Mouse (Mus musculus) testis, postnatal 14 days (tissue): Measurements from ENCODE around the gene Echs1.

Source experiments
- DNase-seq: peaks from one replicate; pipeline ENCODE4 v3.0.0; 2021; ENCODE audit warnings: low spot score

Gene Echs1

DNA sequence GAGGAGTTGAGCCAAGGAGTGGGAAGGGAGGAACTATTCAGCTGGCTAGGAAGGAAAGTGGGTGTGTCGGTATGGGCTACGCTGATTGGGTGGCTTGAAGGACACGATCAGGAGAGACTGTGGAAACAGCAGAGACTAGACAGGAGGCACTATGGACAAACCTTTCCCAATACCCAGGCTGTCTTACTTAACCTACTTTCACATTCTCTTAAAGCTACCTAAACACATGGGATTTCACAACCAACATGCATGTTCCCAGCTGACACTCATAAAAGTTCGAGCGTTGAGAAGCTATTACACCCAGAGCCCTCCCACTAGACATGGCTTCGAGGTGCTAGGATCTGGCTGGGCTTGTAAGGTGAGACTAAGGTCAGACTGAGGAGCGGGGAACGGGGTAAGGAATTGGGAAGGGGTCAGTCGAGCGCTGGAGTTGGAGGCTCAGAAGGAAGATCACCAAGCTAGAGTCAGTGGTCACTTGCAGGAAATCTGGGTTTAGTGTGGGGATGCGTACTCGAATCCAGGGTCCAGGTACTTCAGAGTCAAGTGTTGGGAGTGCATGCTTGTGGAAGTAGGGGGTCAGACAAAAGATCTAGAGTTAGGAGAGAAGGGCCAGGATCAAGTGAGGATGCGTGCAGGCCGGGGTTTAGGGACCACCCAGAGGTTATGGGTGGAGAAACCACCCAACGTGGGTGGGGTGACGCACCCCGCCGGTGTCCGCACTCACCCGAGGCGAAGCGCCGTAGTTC is 520 bp downstream of the Echs1 start, which contains the start of gene Paox:
Paox (plus strand) TSS at position 217 of the 746 bp plus-strand sequence.
- peak; percentile 62 for DNase-seq

DNA sequence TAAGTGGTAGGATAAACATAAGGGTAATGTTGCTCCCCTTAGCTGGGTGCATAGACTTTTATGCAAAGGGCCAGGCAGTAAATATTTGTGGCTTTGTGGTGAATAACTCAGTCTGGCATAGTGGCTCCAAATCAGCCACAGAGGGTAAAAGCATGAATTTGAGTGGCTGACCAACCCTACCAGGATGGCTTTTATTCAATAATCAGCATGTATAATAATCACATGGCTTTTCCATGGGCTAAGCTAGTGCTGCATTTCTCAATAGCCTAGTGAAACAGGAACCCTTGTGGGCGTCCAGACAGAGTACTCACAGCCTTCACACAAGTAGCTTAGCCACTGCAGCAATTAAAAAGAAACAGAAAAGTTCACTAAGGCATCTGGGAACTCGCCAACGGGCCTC is 4.3 kb downstream of the Echs1 start:
- DNase-seq = no peak

DNA sequence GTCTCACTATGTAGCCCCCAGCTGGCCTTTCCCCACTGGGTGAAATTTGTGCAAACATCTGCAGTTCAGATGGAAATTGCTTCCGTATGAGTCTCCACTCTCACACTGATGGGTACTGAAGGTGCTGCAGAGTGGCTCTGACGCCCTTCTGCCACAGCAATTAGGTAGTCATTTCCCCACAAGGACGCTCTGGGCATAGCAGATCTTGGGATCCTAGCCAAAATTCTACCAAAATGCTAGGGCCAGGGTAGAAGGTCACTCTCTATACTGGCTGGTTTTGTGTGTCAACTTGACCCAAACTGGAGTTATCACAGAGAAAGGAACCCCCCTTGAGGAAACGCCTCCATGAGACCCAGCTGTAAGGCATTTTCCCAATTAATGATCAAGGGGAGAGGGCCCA is 12.3 kb downstream of the Echs1 start:
- DNase-seq = no peak

DNA sequence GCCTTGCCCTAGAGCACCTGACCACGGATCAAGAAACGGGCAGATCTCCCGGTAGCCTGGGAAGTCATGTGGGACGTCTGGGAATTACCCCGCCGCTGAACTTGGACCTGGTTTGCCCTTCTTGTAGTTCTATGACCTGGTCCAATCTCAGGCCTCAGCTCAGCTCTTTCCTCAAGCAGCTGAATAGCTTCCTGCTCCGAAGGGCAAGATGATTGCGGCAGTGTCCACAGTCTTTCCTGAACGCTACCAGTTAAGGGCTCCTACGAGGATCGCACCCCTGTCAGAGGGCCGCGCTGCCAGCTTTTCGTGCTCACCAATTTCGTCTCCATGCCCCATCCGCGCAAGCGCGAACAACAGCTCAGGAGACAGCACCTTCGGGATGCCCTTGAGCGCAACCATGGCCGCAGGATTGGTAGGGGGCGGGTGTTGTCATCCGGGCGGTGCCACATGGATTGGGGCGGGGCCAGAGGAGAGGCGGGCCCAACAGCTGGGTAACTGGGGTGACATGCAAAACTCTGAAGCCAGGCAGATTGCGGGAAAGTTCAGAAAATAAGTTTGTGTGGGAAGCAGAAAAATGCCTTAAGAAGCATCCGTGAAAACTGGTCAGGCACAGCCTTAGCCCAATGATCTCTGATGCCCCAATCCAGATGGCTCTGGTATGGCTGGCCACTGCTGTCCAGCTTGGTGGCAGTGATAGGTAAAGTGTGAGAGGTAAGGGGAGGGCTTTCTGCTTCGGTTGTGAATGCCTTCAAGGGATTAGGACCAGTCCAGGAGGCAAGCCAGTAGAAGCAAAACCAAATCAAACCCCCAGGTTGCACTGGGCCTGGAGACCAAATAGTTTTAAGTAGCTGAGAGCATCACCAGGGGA is 14.0 kb downstream of the Echs1 start, which contains the start of gene Fuom:
Fuom (minus strand) TSS at position 449 of the 868 bp plus-strand sequence.
- peak; percentile 77 for DNase-seq

- no peak for DNase-seq
Measured at GRCm38 (mm10) chr7:140101498-140101897, 14.8 kb downstream of the Echs1 start.

DNA sequence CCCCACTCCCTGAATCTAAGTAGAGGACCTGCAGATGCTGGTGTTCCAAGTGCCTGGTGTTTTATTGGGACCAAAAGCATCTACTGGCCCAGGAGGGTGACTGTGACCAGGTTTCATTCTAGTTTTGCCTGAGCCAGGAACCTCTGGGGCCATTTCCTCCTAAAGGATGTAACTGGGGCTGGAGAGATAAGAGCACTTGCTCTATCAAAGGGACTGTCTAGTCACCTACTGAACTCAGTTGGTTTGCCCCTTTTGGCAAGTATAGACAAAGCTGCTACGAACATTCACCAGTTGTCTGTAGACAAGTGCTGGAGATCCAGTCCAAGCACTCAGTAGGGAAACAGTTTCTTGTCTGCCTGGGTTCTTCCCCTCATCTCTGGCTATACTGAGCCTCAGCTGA is 17.8 kb downstream of the Echs1 start:
- no peak for DNase-seq

- no peak for DNase-seq
Measured at GRCm38 (mm10) chr7:140096055-140096454, 20.2 kb downstream of the Echs1 start.

DNA sequence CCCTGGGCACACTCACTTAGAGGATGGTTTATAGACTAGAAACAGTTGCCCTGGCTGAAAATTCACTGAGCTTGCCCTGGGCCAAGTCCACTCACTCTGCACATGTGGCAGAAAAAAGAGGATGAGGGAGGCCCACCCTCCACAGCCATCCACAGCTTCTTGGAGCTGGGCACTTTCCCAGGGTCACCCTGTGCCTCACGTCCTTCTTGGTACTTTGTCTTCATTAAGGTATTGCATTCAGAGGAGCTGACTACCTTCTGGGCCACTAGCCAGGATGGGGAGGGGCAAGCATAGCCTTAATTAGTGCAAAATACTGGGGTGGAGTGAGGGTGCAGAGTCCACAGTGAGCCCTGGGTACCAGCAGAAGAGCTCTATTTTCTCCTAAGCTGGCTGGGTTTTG is 20.7 kb downstream of the Echs1 start:
- no peak for DNase-seq

- DNase-seq = no peak
Measured at GRCm38 (mm10) chr7:140094954-140095353, 21.3 kb downstream of the Echs1 start.

DNA sequence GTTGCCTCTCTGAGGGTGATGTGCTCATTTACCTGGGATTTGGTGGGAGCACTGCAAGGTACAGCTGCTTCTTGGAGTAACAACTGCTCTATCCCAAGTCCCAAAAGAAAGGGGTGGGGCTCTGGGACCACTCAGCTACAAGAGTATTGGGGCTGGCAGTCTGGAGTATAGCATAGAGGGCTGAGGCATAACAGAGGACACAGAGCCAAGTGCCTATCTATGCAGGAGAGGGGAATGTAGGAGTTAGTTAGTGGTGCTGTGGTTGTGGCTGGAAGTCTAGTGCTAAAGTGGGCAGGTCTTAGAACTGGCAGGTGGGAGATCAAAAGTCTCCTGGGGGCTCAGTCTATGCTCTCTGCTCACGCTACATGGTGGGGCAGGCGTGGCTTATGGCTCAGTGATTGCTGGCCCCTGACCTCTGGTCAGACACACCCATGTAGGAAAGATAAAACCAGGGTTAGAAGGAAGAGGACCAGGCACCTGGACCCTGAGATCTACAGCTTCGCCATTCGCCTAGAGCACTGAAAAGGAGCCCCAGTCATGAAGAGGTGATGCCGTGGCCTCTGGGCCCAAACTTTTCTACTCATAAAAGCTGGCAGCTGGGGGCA is 23.2 kb downstream of the Echs1 start, which contains the start of gene Prap1:
Prap1 (plus strand) TSS at position 472 of the 605 bp plus-strand sequence.
- no peak for DNase-seq

- no peak for DNase-seq
Measured at GRCm38 (mm10) chr7:140090601-140091000, 25.7 kb downstream of the Echs1 start.

DNA sequence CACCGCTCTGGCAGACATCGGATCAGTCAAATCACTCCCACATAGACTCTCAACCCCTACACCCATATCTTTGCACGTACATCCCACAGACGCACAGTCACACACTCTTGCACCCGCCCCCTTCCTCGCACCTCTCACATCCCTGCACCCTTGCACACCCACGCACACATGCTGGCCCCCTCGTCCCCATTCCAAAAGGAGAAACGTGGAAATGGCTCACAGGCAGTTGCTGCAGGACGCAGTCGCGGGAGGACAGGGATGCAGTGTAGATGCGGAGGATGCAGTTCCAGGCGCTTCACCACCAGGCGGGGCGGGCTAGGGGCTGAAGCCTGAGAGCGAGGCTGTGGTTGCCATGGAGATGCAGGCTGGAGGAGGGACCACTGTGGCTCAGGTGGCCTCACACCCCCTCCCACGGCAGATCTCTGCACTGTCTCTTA is 34.0 kb downstream of the Echs1 start, which contains the start of gene Caly:
Caly (minus strand) TSS at position 307 of the 437 bp plus-strand sequence.
- DNase-seq = no peak

DNA sequence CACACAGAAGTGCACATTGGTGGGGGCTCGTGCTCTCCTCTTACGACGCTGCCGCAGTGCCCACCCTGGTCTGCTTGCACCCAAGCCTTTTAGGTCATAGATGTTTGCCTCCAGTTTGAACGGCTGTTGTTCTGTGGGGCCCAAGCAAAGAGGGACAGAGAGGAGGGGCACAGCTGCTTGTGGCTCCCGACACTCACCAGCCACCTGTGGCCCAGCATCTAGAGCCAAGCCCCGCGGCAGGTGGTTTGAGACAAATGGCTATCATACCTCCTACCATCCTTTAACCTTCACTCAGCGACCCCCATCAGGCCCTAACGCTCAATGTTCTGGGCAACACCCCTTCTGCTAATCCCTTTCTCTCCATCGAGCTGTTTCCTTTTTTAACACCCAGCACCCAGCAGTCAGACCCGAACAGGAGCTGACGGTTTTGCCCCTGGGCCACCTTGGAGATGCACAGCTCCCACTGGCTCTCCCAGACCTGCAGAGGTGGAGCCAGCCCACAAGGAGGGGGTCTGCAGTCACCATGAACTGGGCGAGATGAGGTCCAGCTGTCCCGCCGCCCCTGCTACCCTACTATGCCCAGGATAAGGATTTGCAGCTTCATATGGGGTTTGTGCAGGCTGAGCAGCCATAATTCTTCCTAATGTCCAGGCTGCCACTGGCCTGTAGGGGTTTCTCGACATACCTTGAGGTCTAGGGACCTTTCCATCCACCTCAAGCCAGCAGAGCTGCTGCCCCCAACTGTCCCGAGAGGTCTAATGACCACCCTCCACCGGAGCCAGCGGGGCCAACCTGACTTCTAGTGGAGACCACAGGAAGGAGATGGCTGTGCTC is 34.7 kb downstream of the Echs1 start:
- no peak for DNase-seq

DNA sequence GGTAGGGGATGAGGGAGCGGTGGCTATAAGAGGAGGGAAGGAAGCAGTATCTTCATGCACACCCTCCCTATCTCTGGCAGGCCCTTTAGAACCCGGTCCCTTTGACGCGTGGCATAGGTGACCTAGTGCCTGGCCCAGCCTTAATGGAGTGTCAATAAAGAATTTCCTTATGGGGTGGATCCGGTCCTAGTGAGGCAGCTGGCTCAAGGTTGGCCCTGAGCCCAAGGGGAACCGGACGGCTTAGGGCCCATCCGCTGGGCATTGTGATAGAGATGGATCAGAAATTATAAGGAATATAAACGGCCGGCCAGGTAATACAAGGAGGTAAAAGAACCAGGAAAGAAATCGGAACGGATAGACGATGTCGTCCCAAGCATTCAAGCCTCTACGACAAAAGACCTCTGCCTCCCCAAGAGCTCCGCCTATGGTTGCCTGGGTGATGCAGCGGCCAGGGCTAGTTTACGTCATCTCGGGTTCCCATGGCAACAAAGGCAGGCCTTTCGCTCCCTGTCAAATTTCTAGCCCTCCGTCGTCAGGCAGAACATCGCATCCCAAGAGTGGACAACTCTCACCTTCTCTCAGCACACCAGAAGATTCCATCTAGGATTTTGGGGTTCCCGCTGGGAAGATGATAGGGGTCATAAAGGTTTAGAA is 35.6 kb downstream of the Echs1 start:
- peak; percentile 72 for DNase-seq

- DNase-seq = no peak
Measured at GRCm38 (mm10) chr7:140078711-140079110, 37.6 kb downstream of the Echs1 start.

DNA sequence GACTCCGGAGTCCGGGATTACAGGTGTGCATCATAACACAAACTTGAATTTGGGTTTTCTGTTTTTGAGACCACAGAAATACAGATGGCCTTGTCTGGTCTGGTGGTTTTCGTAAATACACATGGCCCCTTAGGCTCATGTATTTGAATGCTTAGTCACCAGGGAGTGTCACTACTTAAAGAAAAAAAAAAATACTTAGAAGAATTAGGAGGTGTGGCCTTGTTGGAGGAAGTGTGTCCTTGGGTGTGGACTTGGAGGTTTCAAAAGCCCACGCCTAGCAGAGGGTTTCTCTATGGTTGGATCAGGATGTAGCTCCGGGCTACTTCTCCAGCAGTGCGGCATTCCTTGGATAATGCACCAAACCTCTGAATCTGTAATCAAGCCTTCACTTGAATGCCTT is 38.6 kb downstream of the Echs1 start:
- DNase-seq = no peak

- DNase-seq = no peak
Measured at GRCm38 (mm10) chr7:140070042-140070711, 46.1 kb downstream of the Echs1 start.

- DNase-seq = no peak
Measured at GRCm38 (mm10) chr7:140067397-140067796, 48.9 kb downstream of the Echs1 start.

GRCm38 (mm10) chr7:140063092-140063491 is 53.2 kb downstream of the Echs1 start:
- peak; percentile 61 for DNase-seq

- DNase-seq = no peak
Measured at GRCm38 (mm10) chr7:140062307-140062706, 54.0 kb downstream of the Echs1 start.

DNA sequence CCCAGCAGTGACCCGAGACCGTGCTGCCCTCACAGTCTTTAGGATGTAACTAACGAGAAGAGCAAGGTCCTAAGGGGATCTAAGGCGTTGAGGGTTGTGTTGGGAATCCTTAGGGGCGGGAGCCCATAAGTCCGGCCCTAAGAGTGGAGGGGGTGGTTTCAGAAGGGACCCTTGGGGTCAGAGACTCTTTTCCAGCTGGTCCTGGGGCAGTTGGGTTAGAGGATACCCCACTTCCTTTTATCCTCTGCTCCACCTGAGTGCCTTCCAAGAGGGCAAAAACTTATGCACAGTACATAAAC is 54.5 kb downstream of the Echs1 start:
- DNase-seq = no peak
